Mouse (Mus musculus) lung, adult 2 months (tissue): ENCODE results near the gene Ubp1. TPM values are rescaled to one million over a fixed set of nuclear protein-coding genes. Genes with fewer than 3 reads are reported as not detected.
"Not testable (repeated sequence)": the region's sequence is repeated elsewhere in the genome, so short reads cannot be mapped to it uniquely, and the experiment has no call there.

ENCODE experiments used
- DNase-seq: peaks from one replicate; pipeline ENCODE4 v3.0.0; 2022
- H3K4me1 ChIP-seq: fragments of 200-500 bp; 2 replicates; pipeline ENCODE4 v1.6.1; 2011; ENCODE audit warnings: low read length; ENCODE audit not compliant: control insufficient read depth, insufficient read depth
- H3K4me3 ChIP-seq: fragments of 200-500 bp; replicated peaks from 2 replicates; pipeline ENCODE3; 2011; ENCODE audit warnings: low read depth, mild to moderate bottlenecking, control low read depth, low read length; ENCODE audit errors: extremely low read depth
- CTCF ChIP-seq: fragments of 200-500 bp; IDR thresholded peaks from 2 replicates; pipeline ENCODE4 v1.5.1; 2011; ENCODE audit warnings: mild to moderate bottlenecking, low read length, control low read depth; ENCODE audit not compliant: insufficient read depth
- POLR2A ChIP-seq: fragments of 200-500 bp; IDR thresholded peaks from 2 replicates; pipeline ENCODE4 v1.6.1; 2011; ENCODE audit warnings: low read depth, mild to moderate bottlenecking, control low read depth, low read length, borderline replicate concordance; ENCODE audit errors: extremely low read depth
- WGBS: fragments of 180-500 bp; shearing (Covaris S2); methylation state at CpG from one replicate; pipeline ENCODE4 v1.1.7; 2018; 5-methylcytosine and 5-hydroxymethylcytosine counted together
- polyA plus RNA-seq: library from polyadenylated mRNA; depleted of rRNA; stranded (reverse); fragments of >200 nt; gene quantifications from 2 replicates; pipeline ENCODE4 v1.2.3, GENCODE M21; 2012; rRNA removed

Gene Ubp1
- 37.9 and 55.9 TPM in 2 replicates for polyA plus RNA-seq

GRCm38 (mm10) chr9:113930534-113931374 lies at the start of gene Ubp1:
Gene Ubp1 (plus strand): TSS chr9:113930934.
- WGBS: 2% methylated on average over 75 of the region's 86 CpGs
- TF ChIP-seq POLR2A (peak; percentile 41; the same call in 1 of the 2 replicates), CTCF (no peak)
- H3K4me3 ChIP-seq: peak within 1 kb of the TSS; percentile 66
- peak; percentile 91 for DNase-seq
- H3K4me1 ChIP-seq: peaks cover 3% of the 10 kb centered on the region; the same call in 1 of the 2 replicates

GRCm38 (mm10) chr9:113894903-113895302 lies 35.8 kb upstream of the Ubp1 start:
- no peak for DNase-seq

GRCm38 (mm10) chr9:113903136-113903535 lies 27.6 kb upstream of the Ubp1 start:
- TF ChIP-seq CTCF (no peak), POLR2A (no peak)
- no peak overlapping the region for H3K4me3 ChIP-seq
- no peak for DNase-seq
- WGBS: 45% methylated on average over 4 of the region's 4 CpGs
- H3K4me1 ChIP-seq: no peaks in the 10 kb centered on the region

More at GRCm38 (mm10) chr9:113894903-113895302, 35.8 kb upstream of the Ubp1 start:
- TF ChIP-seq CTCF: no peak
- TF ChIP-seq POLR2A: no peak
- Histone ChIP-seq H3K4me3 (no peak overlapping the region), H3K4me1 (no peaks in the 10 kb centered on the region)
- 91% methylated on average over 3 of the region's 3 CpGs for WGBS

- WGBS: 98% methylated on average over 6 of the region's 6 CpGs
- not testable (repeated sequence) for H3K4me1 ChIP-seq, DNase-seq, H3K4me3 ChIP-seq
Measured at GRCm38 (mm10) chr9:113904315-113904714, 26.4 kb upstream of the Ubp1 start.

- H3K4me1 ChIP-seq: no peaks in the 10 kb centered on the region
- 95% methylated on average over 5 of the region's 5 CpGs for WGBS
- H3K4me3 ChIP-seq: no peak overlapping the region
- TF ChIP-seq CTCF: no peak
- no peak for TF ChIP-seq POLR2A
- DNase-seq: no peak
Measured at GRCm38 (mm10) chr9:113915789-113916188, 14.9 kb upstream of the Ubp1 start.

- TF ChIP-seq CTCF: no peak
- TF ChIP-seq POLR2A: no peak
- 91% methylated on average over 5 of the region's 5 CpGs for WGBS
- Histone ChIP-seq H3K4me3 (no peak overlapping the region), H3K4me1 (no peaks in the 10 kb centered on the region)
- DNase-seq: no peak
Measured at GRCm38 (mm10) chr9:113922677-113923076, 8.1 kb upstream of the Ubp1 start.

- TF ChIP-seq CTCF (no peak), POLR2A (no peak)
- 87% methylated on average over 5 of the region's 5 CpGs for WGBS
- Histone ChIP-seq H3K4me1 (no peaks in the 10 kb centered on the region), H3K4me3 (no peak overlapping the region)
- DNase-seq: no peak
Measured at GRCm38 (mm10) chr9:113924883-113925282, 5.9 kb upstream of the Ubp1 start.

GRCm38 (mm10) chr9:113928591-113928990 lies 2.1 kb upstream of the Ubp1 start:
- Histone ChIP-seq H3K4me1 (peaks cover 3% of the 10 kb centered on the region; the same call in 1 of the 2 replicates), H3K4me3 (no peak overlapping the region)
- 60% methylated on average over 4 of the region's 4 CpGs for WGBS
- DNase-seq: no peak
- TF ChIP-seq POLR2A (no peak), CTCF (no peak)

- DNase-seq: no peak
- peaks cover 3% of the 10 kb centered on the region; the same call in 1 of the 2 replicates for H3K4me1 ChIP-seq
- WGBS: 80% methylated on average over 1 of the region's 1 CpGs
Measured at GRCm38 (mm10) chr9:113929676-113930075, 1.1 kb upstream of the Ubp1 start.

More at GRCm38 (mm10) chr9:113929676-113930075, 1.1 kb upstream of the Ubp1 start:
- no peak overlapping the region for H3K4me3 ChIP-seq
- no peak for TF ChIP-seq CTCF
